Mouse (Mus musculus): ENCODE measurements around the gene Dnmt3l. TPM values are rescaled to one million over a fixed set of nuclear protein-coding genes. Genes with fewer than 3 reads are reported as not detected.

Dnmt3l gene
- polyA plus RNA-seq (2015; fragmentation: Nextera tagmentation; extraction: Ambion mirVana) = 0.36 TPM in 1 of 2 replicates, not detected in the other

- TF ChIP-seq EP300 (IDR thresholded peaks at IDR 0.05) = no peak
- TF ChIP-seq CTCF (IDR thresholded peaks at IDR 0.05) = no peak
- ATAC-seq (no peak), DNase-seq (ENCODE audit: low spot score) (no peak)
- Histone ChIP-seq H3K27ac (ENCODE audit: low read length) (no peak within 1 kb of the TSS), H3K4me3 (ENCODE audit: low read depth, low read length) (no peak within 1 kb of the TSS), H3K4me2 (replicated peaks; ENCODE audit: low read depth, low read length) (no peak within 1 kb of the TSS), H3K4me1 (ENCODE audit: insufficient read depth, low read depth, low read length) (peaks cover 7% of the 10 kb centered on the region; the same call in 1 of the 2 replicates), H3K36me3 (ENCODE audit: insufficient read depth, low read length) (no peaks in the 10 kb centered on the region), H3K9ac (replicated peaks; ENCODE audit: low read depth) (no peak within 1 kb of the TSS), H3K9me3 (ENCODE audit: low read length) (no peaks in the 10 kb centered on the region), H3K27me3 (replicated peaks; ENCODE audit: insufficient read depth, low read length) (no peaks in the 10 kb centered on the region)
- WGBS = 94% methylated on average over 5 of the region's 5 CpGs
These were observed at the start of gene Dnmt3l for GRCm38 (mm10) chr10:78041647-78042046. Dnmt3l (plus strand) TSS chr10:78041947.

DNA sequence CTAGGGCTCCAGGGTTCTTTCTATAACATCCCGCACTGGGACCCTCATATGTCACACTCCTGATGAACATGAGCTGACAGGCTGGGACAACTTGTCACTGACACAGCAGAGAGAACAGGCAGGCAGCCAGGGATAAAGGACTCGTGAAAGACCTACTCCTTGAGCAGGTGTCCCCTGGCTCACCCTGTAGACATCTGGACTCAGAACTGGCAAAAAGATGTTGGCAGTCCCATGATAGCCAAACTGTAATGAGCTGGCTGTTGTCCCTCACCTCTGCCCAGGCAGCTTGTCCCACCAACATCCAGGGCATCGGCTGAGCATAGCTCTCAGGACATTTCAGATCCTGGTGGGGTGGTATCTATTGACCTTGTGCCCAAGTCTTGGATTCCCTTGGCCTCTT is 46.1 kb upstream of the Dnmt3l start:
- WGBS = 79% methylated on average over 3 of the region's 3 CpGs
- DNase-seq (ENCODE audit: low spot score) (no peak), ATAC-seq (no peak)
- no peak overlapping the region for H3K4me3 ChIP-seq (ENCODE audit: low read depth, low read length)
- no peak for TF ChIP-seq CTCF (IDR thresholded peaks at IDR 0.05)
- no peak for TF ChIP-seq EP300 (IDR thresholded peaks at IDR 0.05)
- no peaks in the 10 kb centered on the region for H3K9me3 ChIP-seq (ENCODE audit: low read length)
- H3K4me2 ChIP-seq (replicated peaks; ENCODE audit: low read depth, low read length) = no peak overlapping the region
- H3K9ac ChIP-seq (replicated peaks; ENCODE audit: low read depth) = no peak overlapping the region
- H3K4me1 ChIP-seq (ENCODE audit: insufficient read depth, low read depth, low read length) = no peaks in the 10 kb centered on the region
- peaks cover 50% of the 10 kb centered on the region for H3K36me3 ChIP-seq (ENCODE audit: insufficient read depth, low read length)
- no peak overlapping the region for H3K27ac ChIP-seq (ENCODE audit: low read length)
- H3K27me3 ChIP-seq (replicated peaks; ENCODE audit: insufficient read depth, low read length) = no peaks in the 10 kb centered on the region

GRCm38 (mm10) chr10:78000200-78000599 is 41.5 kb upstream of the Dnmt3l start:
- no peak for ATAC-seq
- no peaks in the 10 kb centered on the region for H3K9me3 ChIP-seq (ENCODE audit: low read length)

DNA sequence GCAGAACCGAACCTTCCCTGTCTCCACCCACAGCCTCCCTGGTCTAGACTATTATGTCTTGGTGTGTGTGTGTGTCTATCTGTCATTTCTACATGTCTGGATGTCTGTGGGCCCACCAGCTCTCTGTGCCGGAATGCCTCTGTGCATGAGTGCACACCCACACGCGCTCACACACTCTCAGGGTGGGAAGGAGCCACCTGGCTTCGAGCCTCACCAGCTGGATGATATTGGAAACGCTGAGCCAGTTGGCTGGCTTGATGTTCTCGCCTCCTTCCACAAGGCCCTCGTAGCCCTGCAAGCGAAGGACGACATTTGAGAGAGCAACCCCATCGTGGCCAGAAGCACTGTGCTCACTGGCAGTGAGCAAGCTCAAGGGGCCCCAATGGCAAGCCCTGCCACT is 40.0 kb upstream of the Dnmt3l start:
- no peak overlapping the region for H3K4me3 ChIP-seq (ENCODE audit: low read depth, low read length)
- H3K9me3 ChIP-seq (ENCODE audit: low read length) = no peaks in the 10 kb centered on the region
- H3K9ac ChIP-seq (replicated peaks; ENCODE audit: low read depth) = no peak overlapping the region
- no peak for TF ChIP-seq EP300 (IDR thresholded peaks at IDR 0.05)
- TF ChIP-seq CTCF (IDR thresholded peaks at IDR 0.05) = no peak
- no peak overlapping the region for H3K4me2 ChIP-seq (replicated peaks; ENCODE audit: low read depth, low read length)
- no peaks in the 10 kb centered on the region for H3K27me3 ChIP-seq (replicated peaks; ENCODE audit: insufficient read depth, low read length)
- no peak overlapping the region for H3K27ac ChIP-seq (ENCODE audit: low read length)
- 72% methylated on average over 11 of the region's 11 CpGs for WGBS
- H3K36me3 ChIP-seq (ENCODE audit: insufficient read depth, low read length) = peaks cover 38% of the 10 kb centered on the region
- ATAC-seq = no peak
- no peaks in the 10 kb centered on the region for H3K4me1 ChIP-seq (ENCODE audit: insufficient read depth, low read depth, low read length)
- DNase-seq (ENCODE audit: low spot score) = no peak

More at GRCm38 (mm10) chr10:78000200-78000599, 41.5 kb upstream of the Dnmt3l start:
- no peak overlapping the region for H3K4me2 ChIP-seq (replicated peaks; ENCODE audit: low read depth, low read length)
- H3K36me3 ChIP-seq (ENCODE audit: insufficient read depth, low read length) = peaks cover 50% of the 10 kb centered on the region
- H3K27ac ChIP-seq (ENCODE audit: low read length) = no peak overlapping the region
- no peak for TF ChIP-seq EP300 (IDR thresholded peaks at IDR 0.05)
- TF ChIP-seq CTCF (IDR thresholded peaks at IDR 0.05) = no peak
- no peak overlapping the region for H3K4me3 ChIP-seq (ENCODE audit: low read depth, low read length)
- H3K27me3 ChIP-seq (replicated peaks; ENCODE audit: insufficient read depth, low read length) = no peaks in the 10 kb centered on the region
- H3K9ac ChIP-seq (replicated peaks; ENCODE audit: low read depth) = no peak overlapping the region
- WGBS = 89% methylated on average over 5 of the region's 5 CpGs
- H3K4me1 ChIP-seq (ENCODE audit: insufficient read depth, low read depth, low read length) = no peaks in the 10 kb centered on the region
- no peak for DNase-seq (ENCODE audit: low spot score)

- ATAC-seq (no peak), DNase-seq (ENCODE audit: low spot score) (no peak)
- Histone ChIP-seq H3K27ac (ENCODE audit: low read length) (no peak overlapping the region), H3K36me3 (ENCODE audit: insufficient read depth, low read length) (peaks cover 38% of the 10 kb centered on the region), H3K9me3 (ENCODE audit: low read length) (no peaks in the 10 kb centered on the region), H3K9ac (replicated peaks; ENCODE audit: low read depth) (no peak overlapping the region), H3K4me2 (replicated peaks; ENCODE audit: low read depth, low read length) (no peak overlapping the region), H3K27me3 (replicated peaks; ENCODE audit: insufficient read depth, low read length) (no peaks in the 10 kb centered on the region), H3K4me1 (ENCODE audit: insufficient read depth, low read depth, low read length) (no peaks in the 10 kb centered on the region), H3K4me3 (ENCODE audit: low read depth, low read length) (no peak overlapping the region)
- WGBS = 100% methylated on average over 2 of the region's 2 CpGs
- no peak for TF ChIP-seq EP300 (IDR thresholded peaks at IDR 0.05)
- no peak for TF ChIP-seq CTCF (IDR thresholded peaks at IDR 0.05)
These were observed 39.4 kb upstream of the Dnmt3l start for GRCm38 (mm10) chr10:78002316-78002715.

GRCm38 (mm10) chr10:78004479-78005100 is 37.2 kb upstream of the Dnmt3l start:
- ATAC-seq = no peak
- 89% methylated on average over 3 of the region's 3 CpGs for WGBS
- Histone ChIP-seq H3K9me3 (ENCODE audit: low read length) (no peaks in the 10 kb centered on the region), H3K4me2 (replicated peaks; ENCODE audit: low read depth, low read length) (no peak overlapping the region), H3K36me3 (ENCODE audit: insufficient read depth, low read length) (peaks cover 22% of the 10 kb centered on the region), H3K4me1 (ENCODE audit: insufficient read depth, low read depth, low read length) (peaks cover 12% of the 10 kb centered on the region; the same call in 1 of the 2 replicates), H3K9ac (replicated peaks; ENCODE audit: low read depth) (no peak overlapping the region), H3K27ac (ENCODE audit: low read length) (no peak overlapping the region), H3K4me3 (ENCODE audit: low read depth, low read length) (no peak overlapping the region), H3K27me3 (replicated peaks; ENCODE audit: insufficient read depth, low read length) (no peaks in the 10 kb centered on the region)
- TF ChIP-seq CTCF (IDR thresholded peaks at IDR 0.05) (no peak), EP300 (IDR thresholded peaks at IDR 0.05) (no peak)
- DNase-seq (ENCODE audit: low spot score) = no peak
